Mouse (Mus musculus) heart, postnatal 25 days (tissue): Measurements from ENCODE around the gene Rnf152. TPM values are rescaled to one million over a fixed set of nuclear protein-coding genes. Genes with fewer than 3 reads are reported as not detected.
A peak's percentile ranks its signal among the peaks of the same experiment; 100 is the strongest.

ENCODE experiments used
- DNase-seq: peaks from one replicate; pipeline ENCODE4 v3.0.0; 2022; ENCODE audit warnings: low spot score
- intact Hi-C: fragments of 180-260 bp; cut with DNase I; formaldehyde crosslinking; loops from one replicate; pipeline ENCODE4 v1.15.1; 2025
- total RNA-seq, 2 experiments: library from RNA; stranded (reverse); gene quantifications; 2 replicates each; pipeline ENCODE4 v1.2.3; 2021

Rnf152 gene
- total RNA-seq, 2 experiments from 2014 or later: 1.4 to 1.5 TPM

DNA sequence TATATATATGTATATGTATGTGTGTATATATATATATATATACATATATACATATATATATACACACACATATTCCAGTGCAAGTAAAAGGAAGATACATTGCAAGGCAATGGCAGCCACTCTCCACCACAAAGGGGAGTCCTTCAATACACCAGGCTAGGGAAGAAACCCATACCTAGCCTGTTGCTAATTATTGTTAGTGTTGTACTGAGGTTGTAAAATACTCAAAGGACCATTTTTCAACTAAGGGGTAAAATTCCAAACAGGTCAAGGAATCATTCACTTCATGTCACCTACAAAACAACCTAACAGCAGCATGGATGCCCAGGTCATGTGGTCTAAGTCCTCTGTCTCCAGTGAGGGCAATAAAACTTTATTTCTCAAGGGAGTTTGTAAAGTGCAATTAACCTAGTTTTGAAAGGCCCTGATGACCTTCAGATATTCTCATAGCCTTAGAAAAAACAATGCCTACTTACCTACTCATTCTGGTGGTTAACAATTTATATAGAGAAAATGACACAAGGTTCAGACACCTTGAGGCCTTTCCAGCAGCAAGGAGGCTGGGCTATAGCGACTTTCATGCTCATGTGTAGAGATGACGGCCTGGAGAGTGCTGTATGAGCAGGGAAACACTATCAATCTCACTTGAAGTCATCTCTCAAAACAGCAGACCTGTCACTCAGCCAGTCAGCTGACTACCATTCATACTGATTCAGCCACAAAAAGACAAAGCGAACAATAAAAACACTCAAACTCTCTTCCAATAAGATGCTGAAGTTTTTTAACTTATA, 42.3 kb downstream of the Rnf152 start:
- no peak for DNase-seq
- intact Hi-C loops: no loop called here

DNA sequence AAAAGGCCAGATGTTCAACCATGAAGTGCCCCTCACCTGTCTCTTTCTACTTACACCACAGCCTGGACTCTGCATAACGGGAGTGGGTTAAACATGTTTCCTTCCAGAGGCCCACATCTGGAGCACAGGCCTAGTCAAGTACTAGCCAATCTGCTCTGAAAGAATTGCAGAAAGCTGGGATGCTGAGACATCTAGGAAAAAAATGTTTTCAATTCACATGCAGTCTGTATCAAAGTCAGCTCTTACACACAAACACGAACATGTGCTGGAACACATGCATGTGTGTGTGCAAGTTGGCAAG, 44.0 kb downstream of the Rnf152 start:
- intact Hi-C loops: loop anchor here (2.0 kb wide), 1 partner anchor 38 kb away; no protein-coding TSS in a partner anchor

DNA sequence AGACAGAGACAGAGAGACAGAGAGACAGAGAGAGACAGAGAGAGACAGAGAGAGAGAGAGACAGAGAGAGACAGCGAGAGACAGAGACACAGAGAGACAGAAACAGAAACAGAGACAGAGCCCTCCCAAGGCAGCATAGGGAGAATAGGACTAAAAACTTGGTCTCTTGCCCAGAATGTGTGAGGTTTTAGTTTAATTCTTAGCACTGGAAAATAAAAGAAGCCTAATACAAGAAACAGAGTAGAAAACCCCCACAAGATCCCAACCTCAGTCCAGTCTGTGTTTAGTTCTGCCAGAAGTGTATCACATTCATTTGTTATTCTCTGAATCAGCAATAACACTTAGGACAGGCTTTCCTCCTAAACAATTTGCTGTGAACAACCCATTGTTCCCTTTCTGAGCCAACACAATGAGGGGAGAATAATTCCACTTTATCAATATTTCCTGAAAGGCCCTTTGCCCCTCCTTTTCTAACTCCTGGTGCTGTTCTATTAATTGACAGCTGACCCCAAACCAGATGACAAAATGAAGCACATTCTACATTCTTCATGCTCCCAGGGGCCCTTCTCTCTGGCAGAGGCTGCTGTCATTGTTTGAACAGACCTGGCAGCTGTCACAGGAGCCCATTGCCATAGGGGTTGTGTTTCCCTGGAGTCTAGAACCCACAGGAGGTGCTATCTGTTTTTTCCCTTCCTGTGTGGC, 44.5 kb downstream of the Rnf152 start:
- intact Hi-C loops: loop anchor here (2.0 kb wide), 1 partner anchor 39 kb away; no protein-coding TSS in a partner anchor
- peak; percentile 40 for DNase-seq

More for the DNA sequence above, 44.0 kb downstream of the Rnf152 start:
- DNase-seq: no peak

DNA sequence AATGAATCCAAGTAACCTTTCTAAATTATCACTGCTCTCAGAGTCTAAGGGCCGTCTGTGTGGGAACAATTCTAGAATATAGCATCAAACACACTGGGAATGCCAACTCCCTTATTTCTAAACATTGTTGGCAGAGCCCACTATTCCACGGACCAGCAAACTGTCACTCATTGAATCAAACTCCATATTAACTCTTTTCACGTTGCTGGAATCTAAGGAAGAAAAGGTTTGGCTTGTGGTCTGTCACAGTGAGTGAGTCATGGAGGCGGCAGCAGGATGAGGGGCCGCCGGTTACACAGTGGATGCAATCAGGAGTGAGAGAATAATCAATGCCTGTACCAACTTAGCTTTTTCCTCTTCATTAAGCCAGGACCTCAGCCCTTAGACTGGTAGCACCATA, 54.3 kb downstream of the Rnf152 start:
- intact Hi-C loops: no loop called here
- no peak for DNase-seq

DNA sequence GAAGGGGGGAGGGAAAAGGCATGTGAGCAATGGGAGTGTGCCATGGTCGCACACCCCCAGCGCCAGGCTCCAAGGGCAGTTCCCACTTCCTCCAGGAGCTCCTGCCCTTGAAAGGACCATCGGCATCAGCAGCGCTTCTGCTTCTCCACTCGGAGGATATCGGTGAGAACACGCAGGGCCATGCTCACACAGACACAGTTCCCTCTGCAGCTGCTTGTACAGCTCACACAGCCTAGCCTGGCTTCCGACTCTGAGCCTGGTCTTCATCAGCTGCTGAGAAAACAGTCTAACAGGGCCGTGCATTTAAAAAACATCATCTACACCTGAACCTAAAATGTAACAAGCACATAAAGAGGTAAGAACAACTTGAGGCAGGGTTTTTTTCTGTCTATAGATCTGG, 54.7 kb downstream of the Rnf152 start:
- intact Hi-C loops: no loop called here
- no peak for DNase-seq

DNA sequence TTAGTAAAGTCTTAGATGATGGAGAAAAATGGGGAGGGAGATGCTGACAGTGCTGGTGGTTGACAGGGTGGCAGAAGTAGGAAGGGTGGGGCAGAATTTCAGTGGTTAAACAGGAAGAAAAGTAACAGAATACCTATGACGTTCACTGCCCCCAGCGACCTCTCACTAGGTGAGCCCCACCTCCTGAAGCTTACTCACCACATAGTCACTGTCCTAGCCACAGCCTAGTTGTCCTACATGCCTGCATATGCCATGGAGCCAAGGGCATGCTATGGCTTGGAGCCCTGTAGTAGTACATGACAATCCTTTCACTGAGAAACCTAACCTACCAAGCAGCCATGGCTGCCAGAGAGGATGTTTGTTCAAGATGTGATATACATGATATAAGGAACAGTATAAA, 64.7 kb downstream of the Rnf152 start:
- DNase-seq: no peak
- intact Hi-C loops: no loop called here

DNA sequence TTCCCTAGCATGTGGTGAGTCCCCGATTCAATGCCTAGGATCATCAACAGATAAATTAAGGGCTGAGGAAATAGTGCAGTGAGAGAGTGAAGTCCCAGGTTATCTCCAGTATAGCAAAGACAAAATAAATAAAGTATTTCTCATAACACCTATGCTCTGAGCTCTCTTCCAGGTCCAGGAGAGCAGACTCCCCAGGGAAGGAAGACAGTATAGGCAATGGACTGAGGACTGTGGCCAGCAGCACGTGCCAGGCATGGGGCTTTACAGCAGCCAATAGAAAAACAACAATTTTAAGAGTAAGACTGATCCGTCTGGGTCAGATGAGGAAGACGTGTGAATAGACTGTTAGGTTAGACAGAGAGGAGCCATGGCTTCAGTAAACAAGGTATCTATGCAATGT, 69.0 kb downstream of the Rnf152 start:
- DNase-seq: no peak
- intact Hi-C loops: no loop called here

DNA sequence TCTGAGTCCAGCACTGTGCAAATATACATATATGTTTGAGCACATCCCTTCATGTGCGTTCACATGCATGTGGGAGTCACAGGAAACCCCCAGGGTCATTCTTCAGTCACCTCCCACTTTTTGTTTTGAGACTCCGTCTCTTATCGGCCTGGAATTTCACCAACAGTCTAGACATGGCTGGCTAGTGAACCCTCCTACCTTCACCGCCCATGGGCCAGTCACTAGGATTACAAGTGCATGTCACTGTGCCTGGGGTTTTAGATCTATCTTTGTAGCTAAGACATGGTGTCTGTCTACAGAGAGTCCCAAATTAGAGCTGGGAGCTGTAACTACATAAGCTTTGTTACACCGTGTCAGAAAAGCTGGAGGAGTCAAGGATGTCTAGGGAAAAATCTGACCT, 69.6 kb downstream of the Rnf152 start:
- intact Hi-C loops: no loop called here
- DNase-seq: no peak

DNA sequence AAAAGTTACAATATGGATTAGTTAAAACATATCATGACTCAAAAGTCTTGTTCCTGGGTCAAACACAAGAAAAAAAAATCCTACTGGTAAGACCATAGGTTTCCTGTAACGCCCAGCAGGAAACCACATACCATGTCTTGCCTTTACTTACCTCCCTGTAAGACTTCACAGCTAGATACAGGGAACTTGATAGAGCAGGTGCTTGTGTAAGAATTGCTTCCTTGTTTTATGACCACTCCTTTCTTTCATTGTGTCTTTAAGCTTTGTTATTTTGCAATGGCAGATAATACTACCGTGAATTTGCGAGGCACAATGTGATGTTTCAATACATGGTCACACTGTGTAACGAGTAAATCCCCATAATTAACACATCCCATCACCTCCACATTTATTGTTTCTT, 71.5 kb downstream of the Rnf152 start:
- intact Hi-C loops: no loop called here
- no peak for DNase-seq

DNA sequence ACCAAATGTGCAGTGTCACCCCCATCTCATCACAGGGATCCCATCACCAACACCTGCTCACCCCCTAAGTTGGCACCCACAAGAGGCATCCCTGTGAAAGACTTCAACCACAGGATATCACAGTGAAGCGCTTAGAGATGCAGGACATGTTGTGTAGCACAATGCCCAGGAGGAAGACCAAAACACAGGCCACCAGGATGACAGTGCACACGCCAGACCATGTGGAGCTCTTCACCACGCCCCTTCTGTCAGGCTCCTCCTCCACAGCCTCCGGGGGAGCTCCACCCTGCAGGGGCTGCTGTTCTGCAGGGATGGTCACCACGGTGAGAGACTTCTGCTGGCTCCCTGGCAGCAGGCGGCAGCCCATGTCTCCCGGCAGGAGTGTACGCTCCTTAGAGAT, 72.4 kb downstream of the Rnf152 start:
- intact Hi-C loops: no loop called here
- DNase-seq: no peak

DNA sequence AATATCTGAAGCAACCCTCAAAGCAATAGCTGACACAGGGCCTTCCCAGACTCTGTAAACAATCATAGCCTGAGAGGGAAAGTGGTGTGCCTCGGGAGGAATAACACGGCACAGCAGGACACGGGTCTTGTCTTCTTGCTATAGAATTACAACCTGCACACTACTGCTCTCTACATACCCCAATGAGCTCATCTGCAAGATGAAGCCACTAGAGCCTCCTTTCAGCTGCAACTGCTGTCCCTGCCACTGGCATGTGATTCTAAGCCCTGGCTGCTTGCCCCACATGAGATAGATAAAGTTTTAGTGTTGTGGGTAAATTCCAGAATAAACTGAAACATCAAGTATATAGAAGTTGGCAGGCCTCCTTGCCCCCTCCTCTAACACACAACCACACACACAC, 75.2 kb downstream of the Rnf152 start:
- DNase-seq: no peak
- intact Hi-C loops: no loop called here

DNA sequence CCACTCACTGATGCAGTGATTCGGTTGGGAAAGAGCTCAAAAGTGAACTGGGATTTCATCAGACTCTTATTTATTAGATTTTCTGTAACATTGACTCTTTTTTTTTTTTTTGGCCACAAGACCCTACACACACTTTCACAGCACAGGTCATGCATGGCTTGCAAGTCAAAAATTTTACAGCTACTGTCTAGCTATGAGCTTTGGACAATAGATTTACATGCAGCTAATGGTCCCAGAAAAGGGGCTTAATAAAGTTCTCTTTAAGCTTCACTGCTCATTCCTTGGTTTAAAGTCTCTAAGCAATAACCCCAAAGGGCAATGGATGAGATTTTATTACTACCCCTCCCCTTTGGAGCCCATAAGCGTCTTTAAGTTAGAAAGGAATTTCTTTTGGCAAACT, 76.3 kb downstream of the Rnf152 start:
- intact Hi-C loops: no loop called here
- no peak for DNase-seq

DNA sequence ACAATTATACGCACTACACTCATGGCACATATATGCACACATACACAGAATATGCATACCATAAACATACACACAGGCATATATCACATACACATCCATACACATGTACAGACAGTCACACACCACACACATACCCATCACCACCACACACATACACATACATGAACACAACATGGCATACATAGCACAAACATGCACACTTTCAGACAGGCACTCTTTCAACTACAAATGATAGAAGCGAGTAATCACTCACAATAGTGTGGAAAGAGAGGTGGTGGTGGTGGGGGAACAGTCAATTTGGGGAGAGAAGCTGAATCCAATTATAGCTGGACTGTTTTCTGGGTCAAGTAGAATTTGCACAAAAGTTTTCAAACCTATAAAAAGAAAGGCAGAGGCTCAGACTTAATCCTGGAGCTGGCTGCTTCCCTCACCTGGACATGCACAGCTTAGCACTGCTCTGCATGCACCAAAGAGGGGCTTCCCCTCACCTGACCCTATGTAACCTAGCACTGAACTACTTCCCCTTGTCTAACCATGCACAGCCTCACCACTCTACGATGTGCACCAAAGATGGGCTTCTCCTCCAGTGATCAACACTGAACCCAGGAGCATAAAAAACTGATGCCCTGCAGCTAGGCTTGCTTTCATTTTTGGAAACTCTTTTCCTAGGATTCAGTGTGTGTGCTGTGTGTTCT, 81.9 kb downstream of the Rnf152 start:
- no peak for DNase-seq
- intact Hi-C loops: no loop called here

DNA sequence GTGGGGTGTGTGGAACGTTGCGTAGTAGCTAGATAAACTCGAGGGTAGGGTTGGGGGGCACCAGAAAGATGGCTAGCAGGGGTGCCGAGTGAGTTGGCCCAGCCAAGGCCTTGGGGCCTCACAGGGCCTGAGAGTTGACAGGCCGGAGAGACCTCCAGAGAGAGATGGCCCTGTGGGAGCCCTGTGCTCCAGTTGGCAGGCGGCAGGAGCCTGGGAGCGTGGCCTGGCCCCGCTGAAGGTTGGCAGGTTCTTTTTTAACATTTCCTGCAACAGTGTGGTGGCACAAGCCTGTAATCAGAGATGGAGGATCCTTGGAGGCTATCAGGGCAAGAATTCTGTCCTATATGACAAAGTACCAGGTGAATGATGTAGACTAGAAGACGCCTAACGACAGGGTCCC, 85.4 kb downstream of the Rnf152 start:
- no peak for DNase-seq
- intact Hi-C loops: no loop called here

DNA sequence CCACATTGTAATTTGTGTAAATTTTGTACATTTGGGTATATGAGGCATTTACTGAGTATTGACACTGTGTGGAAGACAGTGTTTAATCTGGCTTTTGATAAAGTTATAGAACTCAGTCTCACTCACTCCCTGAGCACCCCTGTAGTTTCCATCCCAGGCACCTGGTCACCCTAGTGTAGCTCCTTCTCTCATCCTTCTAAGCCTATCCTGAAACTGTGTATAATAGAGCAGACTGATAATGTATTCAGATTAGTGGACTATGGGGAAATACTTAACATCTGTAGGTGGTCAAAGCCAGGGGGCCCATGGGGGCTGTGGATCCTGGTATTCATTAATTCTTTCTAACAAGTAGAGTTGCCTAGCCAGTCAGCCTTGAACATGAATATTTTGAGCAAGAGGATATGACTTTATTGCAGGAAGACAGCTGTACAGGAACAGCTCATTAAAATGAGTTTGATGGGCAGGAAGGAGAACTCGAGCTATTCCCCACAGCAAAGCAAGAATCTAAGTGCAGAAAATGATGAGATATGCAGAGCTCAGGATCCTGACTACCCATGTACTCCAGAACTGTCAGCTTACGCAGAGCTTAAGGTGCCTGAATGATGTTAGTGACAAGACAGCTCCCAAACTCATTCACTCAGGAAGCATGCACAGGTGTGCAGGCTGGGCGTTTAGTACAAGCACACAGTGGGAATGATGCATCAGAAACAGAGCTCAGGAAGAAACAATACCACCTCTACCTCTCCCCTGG, 93.1 kb downstream of the Rnf152 start:
- no peak for DNase-seq
- intact Hi-C loops: no loop called here

DNA sequence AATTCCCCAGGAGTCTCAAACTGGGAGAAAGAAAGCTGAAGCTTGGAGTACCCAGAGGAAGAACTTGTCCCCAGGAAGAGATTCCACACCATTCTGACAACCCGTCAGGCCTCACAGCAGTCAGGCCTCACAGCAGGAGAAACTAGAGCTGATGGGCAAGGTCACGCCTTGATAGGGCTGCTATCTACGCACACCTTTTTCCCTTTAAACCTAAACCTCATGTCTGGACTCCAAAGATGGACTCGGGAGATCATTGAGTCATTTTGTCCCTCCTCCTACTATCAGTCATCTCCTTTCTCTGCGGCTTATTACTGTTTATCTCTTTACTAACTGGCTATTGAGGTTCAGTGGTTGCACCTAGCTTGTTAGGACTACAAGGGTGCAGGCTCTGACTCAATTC, 96.3 kb downstream of the Rnf152 start:
- intact Hi-C loops: no loop called here
- no peak for DNase-seq

DNA sequence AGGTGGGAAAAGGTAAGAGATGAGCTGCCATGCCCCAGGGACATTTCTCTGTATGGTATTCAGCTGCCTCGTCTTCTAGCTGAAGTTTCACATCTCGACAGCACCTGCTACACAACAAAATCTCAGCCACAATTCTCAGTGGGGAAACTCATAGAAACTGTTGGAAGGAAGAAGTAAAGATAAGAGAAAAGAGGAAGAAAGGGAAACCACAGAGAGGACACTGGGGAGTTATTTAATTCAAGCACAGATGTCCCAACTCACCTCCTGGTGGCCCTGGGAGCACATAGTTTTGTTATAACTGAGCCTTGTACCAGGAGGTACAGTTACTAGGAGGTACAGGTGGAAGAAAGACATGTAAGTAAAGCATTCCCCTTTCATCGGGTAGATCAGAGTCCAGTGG, 99.3 kb downstream of the Rnf152 start:
- DNase-seq: no peak
- intact Hi-C loops: loop anchor here (5.0 kb wide), 1 partner anchor 265 kb away; no protein-coding TSS in a partner anchor

DNA sequence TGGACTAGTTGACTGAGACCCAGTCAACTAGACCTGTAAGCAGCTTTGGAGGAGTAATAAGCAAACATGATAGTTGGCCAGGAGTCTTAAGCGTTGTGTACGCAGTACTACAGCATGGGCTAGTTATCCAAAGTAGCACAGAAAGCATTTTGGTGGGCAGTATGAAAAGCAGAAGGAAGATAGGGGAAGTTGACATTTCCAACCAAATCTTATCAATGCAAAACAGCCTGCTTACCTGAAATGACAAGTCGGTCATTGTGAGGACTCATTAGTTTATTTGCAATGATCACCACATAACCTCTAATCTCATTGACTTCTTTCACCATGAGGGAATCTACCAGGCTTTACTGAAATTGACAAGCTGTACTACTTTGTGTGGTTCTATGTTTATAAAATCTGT, 107.3 kb downstream of the Rnf152 start:
- DNase-seq: no peak
- intact Hi-C loops: no loop called here

DNA sequence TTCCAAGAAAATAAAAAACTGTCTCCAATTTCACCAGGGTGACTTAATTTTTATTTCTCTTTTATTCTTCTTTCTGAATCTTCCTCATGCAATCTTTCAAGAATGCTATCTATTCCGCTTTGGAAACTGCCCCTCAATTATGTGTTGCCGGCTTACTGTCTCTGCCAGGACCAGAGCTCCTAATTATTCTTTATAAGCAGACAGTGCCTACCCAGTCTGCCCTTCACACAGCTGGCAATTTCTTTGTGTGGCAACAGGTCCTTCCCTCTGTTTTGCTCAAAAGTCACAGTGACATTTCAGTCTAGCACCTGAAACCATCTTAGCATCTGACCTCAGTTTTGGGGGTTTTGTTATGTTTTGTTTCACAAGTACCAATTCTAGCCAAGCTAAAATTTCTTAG, 109.9 kb downstream of the Rnf152 start:
- DNase-seq: no peak
- intact Hi-C loops: no loop called here

DNA sequence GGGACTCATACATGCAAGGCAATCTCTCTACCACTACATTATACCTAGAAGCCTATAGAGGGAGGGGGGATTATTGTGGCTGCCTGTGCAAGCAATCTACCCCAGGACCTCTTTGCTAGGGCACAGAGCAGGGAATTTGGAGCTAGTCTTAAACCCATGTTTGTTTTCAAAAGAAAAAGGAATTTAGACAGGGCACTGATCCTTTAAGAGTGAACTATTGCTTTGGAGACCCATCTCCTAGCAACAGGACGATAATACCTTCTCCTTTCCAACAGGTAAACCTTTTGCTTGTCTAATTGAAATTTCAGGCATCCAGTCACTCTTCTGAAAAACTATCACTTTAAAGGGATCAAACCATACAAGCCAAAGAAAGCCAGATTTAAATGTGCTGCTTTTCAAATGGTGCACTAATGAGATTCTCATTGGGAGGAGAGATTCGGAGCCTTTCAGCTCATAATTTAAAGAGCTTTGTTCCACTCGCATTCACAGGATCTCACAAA, 110.4 kb downstream of the Rnf152 start:
- no peak for DNase-seq
- intact Hi-C loops: no loop called here
